Mouse (Mus musculus): ENCODE measurements around the gene Zfp541. TPM values are rescaled to one million over a fixed set of nuclear protein-coding genes. Genes with fewer than 3 reads are reported as not detected.

Zfp541 gene
- total and polyA plus RNA-seq, 3 experiments, result 0.01 TPM; not detected in 2

GRCm38 (mm10) chr7:16033059-16033458, 28.6 kb upstream of the Zfp541 start:
- Histone ChIP-seq H3K27me3 (ENCODE audit: control insufficient read depth in 1 of 2, insufficient read depth in 2 of 2, low read length in 2 of 2) (no peaks in the 10 kb centered on the region), H3K9ac (ENCODE audit: control insufficient read depth, low read depth, low read length, poor library complexity, severe bottlenecking) (no peak overlapping the region), H3K4me1 (ENCODE audit: control insufficient read depth in 1 of 2, insufficient read depth in 2 of 2, low read length in 2 of 2) (peaks cover 0 to 14% of the 10 kb centered on the region in 2 experiments; a peak in 3 of 4 replicates), H3K9me3 (replicated peaks; ENCODE audit: insufficient read depth, low read length) (no peaks in the 10 kb centered on the region), H3K36me3 (ENCODE audit: control insufficient read depth in 1 of 2, insufficient read depth in 2 of 2, low read length in 2 of 2) (peaks cover 0 to 8% of the 10 kb centered on the region in 2 experiments; a peak in 1 of 4 replicates), H3K79me2 (ENCODE audit: control insufficient read depth, insufficient read depth, low read length, poor library complexity) (peaks cover 17% of the 10 kb centered on the region), H3K4me3 (ENCODE audit: control insufficient read depth in 1 of 2, insufficient read depth in 1 of 2, low read depth in 2 of 2, low read length in 2 of 2) (no peak overlapping the region), H3K27ac (ENCODE audit: control insufficient read depth, low read depth, low read length) (no peak overlapping the region)
- no peak for DNase-seq (ENCODE audit: low read depth, low spot score)
- TF ChIP-seq MAX (IDR thresholded peaks at IDR 0.05; ENCODE audit: low read length) (no peak), GATA1 (IDR thresholded peaks at IDR 0.05; ENCODE audit: low read depth, low read length) (peak; percentile 47; the same call in 1 of the 2 replicates), EP300 (IDR thresholded peaks at IDR 0.05; ENCODE audit: low read depth in 1 of 2, low read length in 2 of 2) (0 out of 4 replicates have a peak, but pooled peaks of 1 of the 2 experiments have one; percentile 6), TCF12 (IDR thresholded peaks at IDR 0.05; ENCODE audit: low read depth, low read length) (peak; percentile 26; the same call in 1 of the 2 replicates)

GRCm38 (mm10) chr7:16033580-16034461, 27.8 kb upstream of the Zfp541 start:
- no peak for TF ChIP-seq MEF2A (IDR thresholded peaks at IDR 0.05; ENCODE audit: extremely low read depth, insufficient replicate concordance, low read depth, low read length, poor library complexity, severe bottlenecking)
- no peak for TF ChIP-seq MYB (IDR thresholded peaks at IDR 0.05; ENCODE audit: low read depth, low read length)
- TF ChIP-seq BHLHE40 (IDR thresholded peaks at IDR 0.05; ENCODE audit: borderline replicate concordance, low read depth, low read length), result no peak
- TF ChIP-seq POLR2A (IDR thresholded peaks at IDR 0.05; ENCODE audit: control insufficient read depth in 1 of 2, insufficient read depth in 1 of 2, low read depth in 1 of 2, low read length in 2 of 2, poor library complexity in 1 of 2), result no peak
- no peak for TF ChIP-seq ZNF384 (IDR thresholded peaks at IDR 0.05; ENCODE audit: low read depth, low read length)
- no peak for TF ChIP-seq EP300 (IDR thresholded peaks at IDR 0.05; ENCODE audit: low read depth in 1 of 2, low read length in 2 of 2)
- peaks cover 0 to 11% of the 10 kb centered on the region in 2 experiments; a peak in 2 of 4 replicates for H3K36me3 ChIP-seq (ENCODE audit: control insufficient read depth in 1 of 2, insufficient read depth in 2 of 2, low read length in 2 of 2)
- H3K4me3 ChIP-seq (ENCODE audit: control insufficient read depth in 1 of 2, insufficient read depth in 1 of 2, low read depth in 2 of 2, low read length in 2 of 2), result no peak overlapping the region
- no peak overlapping the region for H3K9ac ChIP-seq (ENCODE audit: control insufficient read depth, low read depth, low read length, poor library complexity, severe bottlenecking)
- no peak for DNase-seq (ENCODE audit: low read depth, low spot score)
- H3K79me2 ChIP-seq (ENCODE audit: control insufficient read depth, insufficient read depth, low read length, poor library complexity), result peaks cover 22% of the 10 kb centered on the region
- peaks cover under 1 to 20% of the 10 kb centered on the region in 2 experiments; a peak in 3 of 4 replicates for H3K4me1 ChIP-seq (ENCODE audit: control insufficient read depth in 1 of 2, insufficient read depth in 2 of 2, low read length in 2 of 2)
- H3K27ac ChIP-seq (ENCODE audit: control insufficient read depth, low read depth, low read length), result no peak overlapping the region
- no peaks in the 10 kb centered on the region for H3K9me3 ChIP-seq (replicated peaks; ENCODE audit: insufficient read depth, low read length)
- H3K27me3 ChIP-seq (ENCODE audit: control insufficient read depth in 1 of 2, insufficient read depth in 2 of 2, low read length in 2 of 2), result no peaks in the 10 kb centered on the region

DNA sequence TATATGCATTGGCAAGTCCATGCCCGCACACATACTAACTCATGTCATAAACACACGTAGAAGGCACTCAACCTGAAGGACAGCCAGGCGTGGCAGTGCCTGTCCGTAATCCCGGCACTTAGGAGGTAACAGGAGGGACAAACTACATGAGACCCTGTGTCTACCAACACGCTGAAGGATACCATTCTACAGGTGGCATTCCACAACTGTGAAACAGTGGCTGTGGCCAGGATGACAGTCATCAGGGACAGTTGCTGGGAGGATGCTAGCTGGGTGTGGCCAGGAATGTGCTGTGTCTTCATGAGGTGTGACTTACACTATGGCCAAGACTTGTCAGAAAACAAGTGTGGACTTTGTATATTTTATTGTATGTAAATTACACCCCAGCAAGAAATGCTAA, 24.6 kb upstream of the Zfp541 start:
- H3K27me3 ChIP-seq (ENCODE audit: control insufficient read depth in 1 of 2, insufficient read depth in 2 of 2, low read length in 2 of 2), result no peaks in the 10 kb centered on the region
- TF ChIP-seq MAFK (IDR thresholded peaks at IDR 0.05; ENCODE audit: borderline replicate concordance, low read depth, low read length) (no peak), GATA1 (IDR thresholded peaks at IDR 0.05; ENCODE audit: low read depth, low read length) (no peak), GABPA (IDR thresholded peaks at IDR 0.05; ENCODE audit: low read depth, low read length) (no peak), TCF12 (IDR thresholded peaks at IDR 0.05; ENCODE audit: low read depth, low read length) (no peak), ZC3H11A (IDR thresholded peaks at IDR 0.05; ENCODE audit: low read depth, low read length) (no peak)
- no peak overlapping the region for H3K9ac ChIP-seq (ENCODE audit: control insufficient read depth, low read depth, low read length, poor library complexity, severe bottlenecking)
- no peak for DNase-seq (ENCODE audit: low read depth, low spot score)
- H3K79me2 ChIP-seq (ENCODE audit: control insufficient read depth, insufficient read depth, low read length, poor library complexity), result peaks cover 24% of the 10 kb centered on the region
- no peak overlapping the region for H3K4me3 ChIP-seq (ENCODE audit: control insufficient read depth in 1 of 2, insufficient read depth in 1 of 2, low read depth in 2 of 2, low read length in 2 of 2)
- H3K27ac ChIP-seq (ENCODE audit: control insufficient read depth, low read depth, low read length), result no peak overlapping the region
- H3K4me1 ChIP-seq (ENCODE audit: control insufficient read depth in 1 of 2, insufficient read depth in 2 of 2, low read length in 2 of 2), result peaks cover 6 to 44% of the 10 kb centered on the region in 2 experiments; a peak in 3 of 4 replicates
- H3K9me3 ChIP-seq (replicated peaks; ENCODE audit: insufficient read depth, low read length), result no peaks in the 10 kb centered on the region
- peaks cover 0 to 28% of the 10 kb centered on the region in 2 experiments; a peak in 2 of 4 replicates for H3K36me3 ChIP-seq (ENCODE audit: control insufficient read depth in 1 of 2, insufficient read depth in 2 of 2, low read length in 2 of 2)
